Mouse (Mus musculus): ENCODE measurements around the gene Gkap1. TPM values are rescaled to one million over a fixed set of nuclear protein-coding genes. Genes with fewer than 3 reads are reported as not detected.

The Gkap1 gene
- polyA plus RNA-seq, 1 experiment from 2014 or later, result 8.7 TPM

- DNase-seq (ENCODE audit: low spot score), result no peak
These were observed 8.6 kb downstream of the Gkap1 start for GRCm38 (mm10) chr13:58266864-58267263.

- no peak for DNase-seq (ENCODE audit: low spot score)
These were observed 12.0 kb downstream of the Gkap1 start for GRCm38 (mm10) chr13:58263546-58263945.

GRCm38 (mm10) chr13:58261674-58262073, 13.8 kb downstream of the Gkap1 start:
- no peak for DNase-seq (ENCODE audit: low spot score)

GRCm38 (mm10) chr13:58253268-58253667, 22.2 kb downstream of the Gkap1 start:
- DNase-seq (ENCODE audit: low spot score), result peak; percentile 23

GRCm38 (mm10) chr13:58248957-58249356, 26.5 kb downstream of the Gkap1 start:
- DNase-seq (ENCODE audit: low spot score), result no peak

- DNase-seq (ENCODE audit: low spot score), result no peak
These were observed 39.0 kb downstream of the Gkap1 start for GRCm38 (mm10) chr13:58236536-58236935.

- DNase-seq (ENCODE audit: low spot score), result peak; percentile 52
These were observed 42.9 kb downstream of the Gkap1 start for GRCm38 (mm10) chr13:58232611-58233010.

- DNase-seq (ENCODE audit: low spot score), result no peak
These were observed 43.4 kb downstream of the Gkap1 start for GRCm38 (mm10) chr13:58232070-58232469.

GRCm38 (mm10) chr13:58228624-58229023, 46.9 kb downstream of the Gkap1 start:
- no peak for DNase-seq (ENCODE audit: low spot score)

- DNase-seq (ENCODE audit: low spot score), result no peak
These were observed 49.8 kb downstream of the Gkap1 start for GRCm38 (mm10) chr13:58225694-58226093.

GRCm38 (mm10) chr13:58220206-58220605, 55.3 kb downstream of the Gkap1 start:
- no peak for DNase-seq (ENCODE audit: low spot score)

- no peak for DNase-seq (ENCODE audit: low spot score)
These were observed 58.0 kb downstream of the Gkap1 start for GRCm38 (mm10) chr13:58217536-58217935.

- DNase-seq (ENCODE audit: low spot score), result no peak
These were observed 59.1 kb downstream of the Gkap1 start for GRCm38 (mm10) chr13:58216395-58216794.

- DNase-seq (ENCODE audit: low spot score), result peak; percentile 89
These were observed 59.7 kb downstream of the Gkap1 start, which contains the start of gene Ubqln1 for GRCm38 (mm10) chr13:58215592-58216341. Gene Ubqln1, minus strand, starts transcription at chr13:58215653.

GRCm38 (mm10) chr13:58215253-58215591, 60.3 kb downstream of the Gkap1 start:
- DNase-seq (ENCODE audit: low spot score), result no peak

- DNase-seq (ENCODE audit: low spot score), result peak; percentile 61
These were observed 60.9 kb downstream of the Gkap1 start for GRCm38 (mm10) chr13:58214346-58215252.

GRCm38 (mm10) chr13:58213801-58214200, 61.7 kb downstream of the Gkap1 start:
- peak; percentile 77 for DNase-seq (ENCODE audit: low spot score)

GRCm38 (mm10) chr13:58212530-58212929, 63.0 kb downstream of the Gkap1 start:
- DNase-seq (ENCODE audit: low spot score), result no peak

GRCm38 (mm10) chr13:58210441-58210840, 65.1 kb downstream of the Gkap1 start:
- no peak for DNase-seq (ENCODE audit: low spot score)

- DNase-seq (ENCODE audit: low spot score), result no peak
These were observed 69.4 kb downstream of the Gkap1 start for GRCm38 (mm10) chr13:58206084-58206483.

GRCm38 (mm10) chr13:58204986-58205385, 70.5 kb downstream of the Gkap1 start:
- no peak for DNase-seq (ENCODE audit: low spot score)

- DNase-seq (ENCODE audit: low spot score), result no peak
These were observed 71.3 kb downstream of the Gkap1 start for GRCm38 (mm10) chr13:58204202-58204601.

Measured in thymus, postnatal 0 days (tissue).